Mouse (Mus musculus): Measurements from ENCODE around the gene Pex14.

Pex14 gene

DNA sequence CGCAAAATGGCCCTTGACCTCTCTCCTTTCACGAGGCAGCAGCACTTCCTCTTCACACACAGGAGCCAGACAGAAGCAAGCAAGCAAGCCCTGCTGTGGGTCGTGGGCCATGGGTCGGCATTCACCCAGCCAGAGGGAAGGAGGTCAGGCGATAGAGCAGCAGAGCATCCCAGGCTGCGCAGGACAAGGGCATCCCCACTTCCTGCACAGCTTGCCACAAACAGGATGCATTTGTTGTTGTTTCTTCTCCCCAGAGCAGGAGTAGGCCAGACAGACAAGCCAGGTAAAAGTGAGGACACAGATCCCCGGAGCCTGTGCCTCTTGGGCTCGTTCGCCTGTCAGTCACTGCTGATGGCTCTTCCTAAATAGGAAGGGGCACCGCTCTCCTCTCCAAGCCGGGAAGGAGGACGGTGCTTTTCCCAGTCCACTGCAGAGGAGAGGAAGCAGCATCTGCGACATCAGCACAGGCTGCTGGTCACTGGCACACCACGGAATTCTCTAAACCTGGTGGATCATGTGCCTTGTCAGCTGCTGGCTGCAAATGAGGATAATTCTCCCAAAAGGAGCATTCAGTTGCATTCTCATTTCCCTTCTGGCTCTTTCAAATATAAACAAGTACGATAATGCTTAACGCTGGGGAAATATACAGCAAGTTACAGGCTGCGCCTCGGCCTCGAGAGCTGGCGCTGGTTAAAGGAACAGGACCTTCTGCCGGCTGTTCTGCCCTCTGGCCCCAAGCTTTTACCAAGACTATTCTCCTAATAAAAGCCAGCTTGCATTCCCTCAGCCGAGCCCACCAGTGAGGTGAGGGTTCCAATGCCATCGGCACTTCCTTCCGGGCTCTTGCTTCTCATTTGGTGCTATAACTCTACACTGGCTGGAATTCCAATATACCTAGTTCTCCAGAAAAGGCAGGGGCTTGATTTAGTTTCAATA is 113.9 kb downstream of the Pex14 start:
- DNase-seq (ENCODE audit: extremely low spot score, low spot score) = no peak

DNA sequence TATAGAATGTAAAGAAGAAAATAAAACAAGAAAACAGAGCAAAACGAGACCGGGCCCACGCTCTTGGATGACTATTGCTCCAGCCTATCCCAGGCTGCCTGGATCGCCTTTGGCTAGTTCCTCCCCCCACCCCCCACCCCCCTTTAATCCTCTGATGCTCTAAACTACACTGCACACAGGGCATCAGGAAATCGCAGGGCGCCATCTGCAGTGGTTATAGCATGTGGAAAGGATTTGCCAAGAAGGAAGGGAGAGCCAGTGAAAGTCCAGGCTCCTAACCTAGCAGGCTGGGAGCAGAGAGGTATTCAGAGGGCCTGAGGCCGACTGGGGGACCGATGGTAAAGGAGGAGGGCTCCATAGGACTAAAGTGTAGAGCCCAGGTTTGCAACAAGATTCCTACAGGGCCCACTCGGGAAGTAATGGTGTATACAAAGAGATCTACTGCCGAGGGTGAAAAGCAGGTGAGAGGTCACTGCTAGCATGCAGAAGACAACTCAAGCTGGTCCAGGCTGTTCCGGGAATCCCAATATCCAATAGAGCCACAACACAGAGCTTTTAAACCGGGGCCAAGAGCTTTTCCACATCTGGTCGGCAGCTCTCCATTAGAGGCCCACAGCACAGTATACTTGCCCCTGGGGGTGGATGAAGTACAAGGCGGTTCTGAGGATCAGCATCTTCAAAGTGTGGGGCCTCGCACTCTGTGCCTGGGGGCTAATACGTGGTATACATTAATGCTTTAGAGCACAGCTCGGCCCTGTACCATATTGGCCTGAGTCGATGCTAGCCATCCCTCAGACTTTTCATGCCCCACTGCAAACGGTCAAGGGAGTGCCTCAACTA is 114.8 kb downstream of the Pex14 start:
- DNase-seq (ENCODE audit: extremely low spot score, low spot score) = peak; percentile 40

DNA sequence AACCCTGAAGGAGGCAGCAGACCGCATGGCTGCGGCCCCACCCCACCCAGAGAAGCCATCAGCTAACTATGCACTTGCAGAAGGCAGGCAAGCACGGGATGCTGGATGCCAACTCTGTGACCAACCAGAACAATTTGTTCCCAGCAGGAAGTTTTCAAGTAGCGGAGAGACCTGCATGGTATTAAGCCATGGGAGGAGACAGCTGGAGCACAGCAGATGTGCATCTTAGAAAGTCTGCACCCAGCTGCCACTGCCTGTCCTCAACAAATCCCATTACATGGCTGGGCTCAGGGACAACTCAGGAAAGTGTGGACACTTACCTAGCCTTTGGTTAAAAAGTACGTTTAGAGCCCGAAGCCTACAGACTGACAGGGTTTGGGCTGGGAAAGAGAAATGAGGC is 117.4 kb downstream of the Pex14 start:
- no peak for DNase-seq (ENCODE audit: extremely low spot score, low spot score)

DNA sequence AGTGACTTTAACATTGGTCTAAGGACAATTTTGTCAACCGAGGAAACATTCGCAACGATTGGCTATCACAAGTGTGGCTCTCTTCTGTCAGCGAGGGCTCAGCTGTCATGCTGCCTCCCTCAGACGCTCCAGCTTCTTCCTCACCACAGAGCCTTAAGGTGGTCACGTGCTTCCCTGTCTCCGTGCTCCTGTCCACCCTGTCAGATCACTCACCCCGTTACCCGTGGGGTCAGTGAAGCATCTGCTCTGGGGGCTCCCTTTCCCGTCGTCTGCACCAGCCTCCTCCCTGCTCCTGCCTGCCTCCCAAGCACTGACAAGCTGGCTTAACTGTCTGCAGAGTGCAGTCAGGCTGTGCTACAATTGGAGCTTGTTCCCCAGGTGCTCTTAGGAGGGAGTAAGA is 119.8 kb downstream of the Pex14 start:
- DNase-seq (ENCODE audit: extremely low spot score, low spot score) = no peak

DNA sequence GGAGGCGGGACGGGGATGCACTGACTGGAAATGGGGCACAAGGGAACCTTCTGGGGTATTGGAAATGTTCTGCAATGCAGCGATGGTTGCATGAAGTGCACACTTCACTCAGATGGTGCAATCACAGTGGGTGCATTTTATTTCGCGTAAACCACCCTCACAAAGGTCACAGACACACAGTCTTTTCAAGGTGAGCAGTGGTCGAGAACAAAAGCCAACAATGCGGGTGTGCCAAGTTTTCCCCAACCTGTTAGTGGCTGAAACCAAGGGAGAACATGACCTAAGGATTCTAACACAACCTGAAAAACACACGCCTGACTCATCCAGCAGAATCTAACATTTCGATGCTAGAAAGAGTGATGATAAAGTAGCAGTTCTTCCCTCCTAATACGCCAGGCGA is 120.8 kb downstream of the Pex14 start:
- DNase-seq (ENCODE audit: extremely low spot score, low spot score) = no peak

DNA sequence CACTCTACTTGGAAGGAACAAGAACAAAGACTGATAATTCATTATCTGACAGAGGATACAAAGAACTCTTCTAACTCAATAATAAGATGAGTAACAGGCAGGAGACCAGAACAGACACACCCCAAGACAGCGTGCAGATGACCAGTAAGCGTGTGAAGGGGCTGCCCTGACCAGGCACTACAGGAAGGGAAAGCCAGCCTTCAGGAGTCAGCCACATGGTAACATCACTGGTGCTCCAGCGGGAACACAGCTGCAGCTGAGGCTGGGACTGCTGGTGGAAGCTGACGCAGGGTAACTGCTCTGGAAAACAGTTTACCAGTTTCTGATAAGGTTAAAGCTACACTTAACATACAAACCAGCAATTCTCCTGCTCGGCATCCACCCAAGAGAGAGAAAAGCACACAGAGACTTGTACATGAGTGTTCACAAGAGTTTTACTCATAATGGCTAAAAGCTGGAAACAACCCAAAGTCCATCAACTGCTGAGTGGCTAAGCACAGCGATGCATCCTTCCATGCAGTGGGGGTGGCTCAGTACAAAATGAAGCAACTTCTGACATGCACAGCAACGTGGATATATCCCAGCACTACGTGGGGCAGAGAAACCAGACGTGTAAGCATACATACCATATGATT is 121.3 kb downstream of the Pex14 start:
- DNase-seq (ENCODE audit: extremely low spot score, low spot score) = no peak

DNA sequence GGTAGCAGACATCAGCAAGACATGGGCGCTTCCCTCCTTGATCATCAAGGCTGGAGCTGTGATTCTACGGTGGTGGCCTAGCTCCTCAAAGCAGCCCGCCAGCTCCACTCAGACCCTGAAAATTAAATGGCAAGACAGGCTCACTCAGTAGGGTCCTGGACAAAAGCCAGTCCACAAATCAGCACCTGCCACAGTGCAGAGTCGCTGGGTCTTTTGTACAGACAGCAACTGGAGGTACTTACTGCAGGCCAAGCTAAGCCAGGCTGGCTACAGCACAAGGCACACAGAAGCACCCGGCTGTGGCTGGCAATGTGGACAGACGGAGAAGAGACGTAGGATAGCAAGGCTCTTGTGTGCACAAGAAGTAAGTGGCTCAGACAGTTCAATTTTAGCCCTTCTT is 124.8 kb downstream of the Pex14 start:
- DNase-seq (ENCODE audit: extremely low spot score, low spot score) = no peak

DNA sequence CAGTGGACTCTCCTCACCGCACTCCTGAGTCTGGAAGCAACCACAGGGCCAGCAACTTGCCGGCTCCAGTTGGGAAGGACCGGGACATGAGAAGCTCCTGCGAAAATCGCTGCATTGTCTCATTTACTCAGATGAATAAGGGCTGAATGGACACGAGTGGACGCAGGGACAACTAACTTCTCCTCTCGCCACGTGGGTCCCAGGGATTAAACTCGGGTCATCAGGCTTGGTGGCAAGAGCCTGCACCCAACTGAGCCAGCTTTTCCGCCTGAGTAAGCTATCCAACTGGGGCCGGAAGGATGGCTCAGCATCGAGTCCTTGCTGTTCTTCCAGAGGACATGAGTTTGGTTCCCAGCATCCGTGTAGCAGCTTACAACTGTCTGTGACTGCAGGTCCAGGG is 126.3 kb downstream of the Pex14 start:
- DNase-seq (ENCODE audit: extremely low spot score, low spot score) = no peak

DNA sequence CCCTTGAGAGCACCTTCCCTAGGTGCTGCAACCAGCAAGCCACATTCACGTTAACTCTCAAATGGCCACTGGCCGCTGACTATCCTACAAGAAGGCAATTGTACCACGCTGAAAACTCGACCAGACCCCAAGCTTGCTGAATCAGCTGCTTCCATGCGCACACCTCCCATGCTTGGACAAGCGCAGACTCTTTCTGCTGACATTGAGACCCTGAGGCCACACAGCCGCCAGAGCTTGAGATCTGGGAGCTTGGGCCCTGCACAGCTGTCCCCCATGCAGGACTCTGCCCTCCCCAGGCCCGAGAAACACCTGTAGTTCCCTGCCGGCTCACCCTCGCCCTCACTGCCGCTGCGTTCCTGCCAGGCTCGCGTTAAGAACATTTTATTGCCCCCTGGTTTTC is 127.0 kb downstream of the Pex14 start:
- DNase-seq (ENCODE audit: extremely low spot score, low spot score) = no peak

DNA sequence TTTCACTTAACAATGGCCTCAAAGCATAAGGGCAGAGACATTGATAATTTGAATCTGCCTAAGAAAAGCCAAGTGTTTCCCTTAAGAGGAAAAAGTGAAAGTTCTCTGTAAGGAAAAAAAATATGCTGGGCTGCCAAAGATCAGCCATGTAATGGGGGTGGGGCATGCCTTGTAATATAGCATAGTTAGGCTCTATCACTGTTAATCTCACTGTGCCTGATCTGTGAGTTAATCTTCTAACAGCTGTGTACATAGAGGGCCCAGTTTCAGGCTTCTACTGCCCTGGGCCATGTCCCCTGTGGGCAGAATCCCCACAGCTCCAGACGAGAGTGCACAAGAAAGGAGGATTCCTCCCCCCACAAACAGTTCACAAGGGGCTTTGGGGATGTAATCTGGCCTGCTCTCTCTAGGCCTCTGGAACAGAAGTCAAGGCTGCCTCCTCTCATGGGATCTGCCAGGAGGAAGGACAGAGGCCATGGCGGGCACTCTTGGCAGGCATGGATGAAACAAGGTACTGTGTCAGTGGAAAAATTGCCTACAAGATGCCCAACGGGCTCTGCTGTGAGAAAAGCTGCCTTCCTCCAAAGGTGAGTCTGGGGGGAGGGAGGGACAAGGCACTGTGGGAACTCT is 127.9 kb downstream of the Pex14 start:
- no peak for DNase-seq (ENCODE audit: extremely low spot score, low spot score)

DNA sequence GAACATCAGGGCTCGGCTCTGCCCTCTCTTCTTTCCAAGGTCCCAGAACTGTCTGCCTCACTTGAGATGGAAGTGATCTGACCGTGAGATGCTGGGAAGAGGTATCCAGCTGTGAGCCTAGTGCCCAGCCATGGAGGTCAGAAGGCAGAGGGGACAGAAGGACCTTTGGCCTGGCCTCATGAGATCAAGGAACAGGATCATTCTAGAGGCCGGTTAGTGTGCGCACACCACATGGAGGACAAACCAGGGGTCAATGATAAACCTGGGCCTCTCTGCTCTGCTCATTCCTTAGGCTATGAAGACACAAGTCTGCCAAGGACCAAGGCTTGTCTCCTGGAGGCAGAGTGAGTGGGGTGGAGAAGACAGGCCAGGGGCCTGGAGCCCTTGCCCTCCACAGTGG is 128.9 kb downstream of the Pex14 start:
- no peak for DNase-seq (ENCODE audit: extremely low spot score, low spot score)

DNA sequence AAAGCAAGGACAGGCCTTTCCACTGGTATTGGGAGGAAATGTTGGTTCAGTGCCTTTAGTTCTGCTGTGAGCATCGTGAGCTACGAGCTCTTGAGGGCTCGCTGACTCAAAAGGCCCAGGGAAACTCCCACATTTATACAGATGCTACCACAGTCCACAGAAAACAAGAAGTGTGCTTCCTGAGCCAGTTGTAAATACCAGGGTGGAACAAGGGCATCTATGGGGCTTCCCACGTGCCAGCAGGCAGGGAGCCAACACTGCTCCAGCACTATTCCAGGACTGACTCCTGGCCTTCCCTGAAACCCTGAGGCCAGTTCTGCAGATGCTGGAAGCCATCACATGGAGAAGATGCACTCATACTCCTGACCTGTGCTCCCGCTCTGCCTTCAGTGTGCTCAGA is 130.1 kb downstream of the Pex14 start:
- no peak for DNase-seq (ENCODE audit: extremely low spot score, low spot score)

DNA sequence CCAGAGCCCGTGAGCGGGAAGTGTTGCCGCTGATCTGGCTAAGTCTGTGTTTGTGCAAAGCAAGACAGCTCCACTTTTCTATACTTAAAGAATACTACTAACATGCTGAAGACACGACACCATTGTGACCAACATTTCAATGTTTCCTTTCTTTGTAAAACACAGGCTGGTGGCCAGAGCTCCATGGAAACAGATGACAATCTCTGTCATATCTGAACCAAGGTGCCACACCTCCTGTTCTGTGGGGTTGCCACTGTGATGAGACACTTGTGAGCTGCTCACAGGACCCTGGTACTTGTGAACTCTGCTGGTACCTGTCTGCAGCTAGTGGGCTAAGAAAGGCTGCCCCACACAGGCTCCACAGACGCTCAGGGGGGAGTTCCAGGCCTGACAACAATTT is 130.8 kb downstream of the Pex14 start:
- no peak for DNase-seq (ENCODE audit: extremely low spot score, low spot score)

DNA sequence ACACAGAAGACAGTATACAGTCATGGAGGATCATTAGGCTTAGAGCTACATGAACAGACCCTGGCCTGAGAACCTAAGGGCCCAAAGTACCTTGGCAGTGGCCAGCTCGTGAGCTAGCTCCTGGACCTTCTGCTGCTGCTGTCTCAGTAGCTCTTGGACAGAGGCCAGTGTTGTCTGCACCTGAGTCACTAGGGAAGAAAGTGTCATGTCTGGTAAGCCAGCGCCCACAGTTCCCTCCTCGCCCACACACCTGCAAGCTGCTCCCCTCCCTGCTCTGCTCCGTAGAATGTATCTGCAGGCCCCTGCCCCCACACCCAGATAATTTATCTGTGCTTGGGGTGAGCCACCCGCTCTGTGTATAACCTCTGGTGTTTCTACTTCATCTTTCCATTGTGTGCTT is 133.5 kb downstream of the Pex14 start:
- no peak for DNase-seq (ENCODE audit: extremely low spot score, low spot score)

DNA sequence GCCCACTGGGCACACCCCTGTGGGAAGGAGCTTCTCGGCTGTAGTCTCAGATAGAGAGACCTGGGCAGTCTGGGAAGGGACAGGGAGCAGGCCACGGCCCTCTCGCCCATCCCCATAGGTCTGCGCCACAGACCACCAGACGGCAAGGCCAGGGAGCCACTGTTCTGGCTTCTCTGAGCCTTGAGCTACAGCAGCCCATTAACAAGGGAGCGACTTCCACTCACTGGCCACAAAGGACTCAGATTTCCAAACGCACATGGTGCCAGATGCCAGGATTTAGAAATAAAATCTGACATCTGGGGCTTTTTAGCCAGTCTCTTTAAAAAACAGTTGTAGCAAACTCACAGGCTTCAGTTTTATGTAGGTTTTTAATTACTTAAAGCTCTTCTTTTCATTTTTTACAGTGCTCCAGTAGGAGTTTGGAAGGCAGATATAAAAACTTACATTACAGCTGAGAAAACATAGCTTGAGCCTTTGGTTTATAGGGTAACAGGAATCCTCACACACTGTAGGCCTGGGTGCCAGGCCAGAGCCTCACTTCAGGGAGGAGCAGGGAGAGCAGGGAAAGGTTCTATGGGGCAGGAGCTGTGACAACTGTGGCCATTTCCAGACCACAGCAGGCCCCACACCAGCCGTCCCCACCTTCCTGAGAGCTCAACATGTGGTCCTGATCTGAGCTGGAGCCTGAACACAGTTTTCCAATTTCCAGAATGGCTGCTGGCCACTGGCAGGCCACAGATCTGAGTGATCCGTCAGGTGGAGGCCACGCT is 134.9 kb downstream of the Pex14 start:
- DNase-seq (ENCODE audit: extremely low spot score, low spot score) = no peak

DNA sequence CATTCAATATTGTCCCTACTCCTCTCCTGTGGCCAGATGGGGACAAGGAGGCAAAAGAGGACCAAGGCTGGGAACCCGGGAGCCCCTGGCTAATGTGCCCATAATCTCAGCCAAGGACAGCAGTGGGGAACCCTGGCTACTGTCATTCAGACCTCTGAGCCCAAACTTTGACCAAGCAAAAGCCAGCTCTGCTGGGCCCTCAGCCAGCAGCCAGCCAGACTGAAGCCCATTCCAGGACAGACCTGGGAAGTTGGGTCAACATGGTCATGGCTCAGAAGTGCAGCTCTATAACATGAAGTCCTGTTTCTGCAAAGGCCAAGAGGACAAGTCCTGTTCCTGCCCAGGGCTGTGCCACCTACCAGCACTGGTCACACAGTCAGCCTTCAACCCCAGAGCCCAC is 137.6 kb downstream of the Pex14 start:
- DNase-seq (ENCODE audit: extremely low spot score, low spot score) = no peak

DNA sequence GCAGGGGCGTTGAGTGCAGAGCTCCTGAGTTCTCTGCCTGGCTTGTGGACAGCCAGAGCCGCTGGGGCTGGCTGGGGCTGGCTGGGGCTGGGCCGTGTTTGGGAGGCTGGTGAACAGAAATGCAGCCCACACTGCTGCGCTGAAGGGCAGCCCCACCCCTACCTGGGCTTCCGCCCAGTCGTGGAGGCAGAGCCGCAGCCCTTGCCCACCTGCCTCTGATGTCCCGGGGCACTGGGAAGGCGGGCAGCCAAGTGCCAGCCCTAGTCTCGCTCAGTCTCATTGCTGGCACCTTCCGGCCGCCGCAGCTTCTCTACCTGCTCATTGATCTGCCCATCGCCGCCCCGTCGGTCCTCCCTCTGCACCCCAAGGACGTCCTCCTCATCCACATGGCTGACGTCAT is 138.6 kb downstream of the Pex14 start:
- no peak for DNase-seq (ENCODE audit: extremely low spot score, low spot score)

DNA sequence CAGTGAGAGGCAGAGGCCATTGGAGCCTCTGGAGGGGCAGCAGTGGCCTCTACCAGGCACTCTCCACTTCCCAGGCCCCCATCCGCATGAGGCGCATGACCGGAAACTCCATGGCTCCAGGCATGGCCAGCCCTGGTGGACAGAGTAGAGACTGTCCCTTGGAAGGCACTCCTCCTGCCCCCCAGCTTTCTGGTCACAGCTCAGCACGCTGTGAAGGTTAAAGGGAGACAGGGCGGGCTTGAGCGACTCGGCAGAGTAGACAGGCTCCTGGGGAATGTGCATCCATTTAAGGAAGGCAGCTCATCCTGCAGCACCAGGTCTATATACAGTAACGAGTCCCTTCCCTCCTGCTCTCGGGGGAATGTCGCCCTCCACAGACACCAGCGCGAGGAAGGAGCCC is 139.7 kb downstream of the Pex14 start:
- DNase-seq (ENCODE audit: extremely low spot score, low spot score) = no peak

DNA sequence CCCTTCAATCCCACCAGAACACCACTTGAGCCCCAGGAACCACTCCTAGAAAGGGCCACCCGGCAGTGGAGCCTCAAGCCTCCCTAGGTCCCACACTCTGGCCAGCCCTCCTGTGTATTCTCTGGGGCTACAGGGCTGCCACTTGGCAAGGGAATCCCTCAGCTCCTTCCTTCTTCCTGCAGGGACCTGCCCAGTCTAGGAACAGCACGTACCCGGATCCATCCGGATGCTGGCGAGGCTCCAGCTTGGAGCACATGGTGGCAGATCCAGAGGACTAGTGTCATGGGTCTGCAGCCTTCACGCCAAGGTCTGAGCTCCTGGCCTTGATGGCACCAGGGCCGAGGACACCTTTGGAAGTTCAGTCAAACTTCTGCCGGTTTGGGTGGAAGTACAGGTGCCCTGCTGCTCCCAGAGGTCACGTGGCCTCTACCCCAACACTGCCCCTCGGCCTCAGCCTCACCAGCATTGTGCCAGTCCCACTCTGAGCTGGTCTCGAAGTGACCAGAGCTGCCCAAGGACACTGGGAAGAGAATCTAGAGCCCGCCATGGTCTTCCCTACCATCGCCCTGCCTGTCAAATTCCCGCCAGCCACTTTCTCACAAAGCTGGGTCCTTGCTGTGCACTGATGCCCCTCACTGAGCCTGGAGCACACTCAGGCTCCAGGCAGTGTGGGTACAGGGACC is 144.4 kb downstream of the Pex14 start:
- DNase-seq (ENCODE audit: extremely low spot score, low spot score) = no peak

Data from neural tube, embryonic 10.5 days (tissue).